Mouse (Mus musculus): ENCODE measurements around the gene Tmem135.

DNA sequence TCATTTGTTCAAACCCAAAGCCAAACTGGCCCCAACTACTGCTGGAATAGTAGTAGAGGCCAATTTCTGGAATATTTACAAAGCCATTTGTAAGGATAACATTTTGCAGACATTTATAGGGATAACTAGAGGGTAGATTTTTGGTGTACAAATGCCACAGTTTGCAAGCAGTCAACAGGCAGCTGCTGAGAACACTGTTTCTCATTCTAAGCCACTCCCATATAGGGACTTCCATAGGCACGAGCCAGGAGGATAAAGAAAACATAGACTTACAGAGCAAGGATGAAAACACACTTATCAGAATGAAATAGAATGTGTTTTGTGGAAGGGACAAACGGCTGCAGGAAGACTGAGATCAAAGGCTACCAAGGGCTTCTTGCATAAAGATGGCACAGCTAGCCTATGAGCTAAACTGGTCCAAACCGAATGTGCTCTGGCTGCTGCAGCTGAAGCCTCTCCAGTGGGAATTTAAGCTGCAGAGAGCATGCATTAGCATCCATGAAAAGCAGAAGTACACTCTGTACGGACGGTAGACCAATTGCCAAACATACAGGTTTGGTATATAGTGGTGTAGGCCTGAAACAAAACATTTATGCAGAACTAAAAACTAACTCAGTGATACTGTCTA lies 269.0 kb downstream of the Tmem135 start:
- TF ChIP-seq CTCF (IDR thresholded peaks at IDR 0.05; ENCODE audit: borderline replicate concordance, insufficient read depth, low read length) (no peak), POLR2A (IDR thresholded peaks at IDR 0.05; ENCODE audit: low read depth, low read length) (no peak)

Measured in embryonic fibroblast, embryonic 13.5 days (primary cell).